Mouse (Mus musculus) thymus, adult 2 months (tissue): Measurements from ENCODE around the gene Gm49358. TPM values are rescaled to one million over a fixed set of nuclear protein-coding genes. Genes with fewer than 3 reads are reported as not detected.

Source experiments
- DNase-seq: peaks from one replicate; pipeline ENCODE4 v3.0.0; 2021
- H3K27ac ChIP-seq: fragments of 200-500 bp; 2 replicates; pipeline ENCODE4 v1.5.1; 2012; ENCODE audit warnings: low read length, control low read depth; ENCODE audit not compliant: control insufficient read depth, insufficient read depth
- H3K27me3 ChIP-seq: fragments of 200-500 bp; 2 replicates; pipeline ENCODE4 v1.6.1; 2012; ENCODE audit warnings: mild to moderate bottlenecking, low read length, moderate library complexity, mixed read lengths; ENCODE audit not compliant: control insufficient read depth, insufficient read depth
- H3K36me3 ChIP-seq: fragments of 200-500 bp; 2 replicates; pipeline ENCODE4 v1.6.1; 2012; ENCODE audit warnings: mild to moderate bottlenecking, low read length, moderate library complexity; ENCODE audit not compliant: control insufficient read depth, insufficient read depth
- H3K4me1 ChIP-seq: fragments of 200-500 bp; replicated peaks from 2 replicates; pipeline ENCODE4 v1.6.1; 2012; ENCODE audit warnings: low read length; ENCODE audit not compliant: control insufficient read depth, insufficient read depth
- H3K4me3 ChIP-seq: fragments of 200-500 bp; 2 replicates; pipeline ENCODE4 v1.5.1; 2012; ENCODE audit warnings: mild to moderate bottlenecking, low read length, control low read depth, moderate library complexity; ENCODE audit not compliant: control insufficient read depth, insufficient read depth
- CTCF ChIP-seq: fragments of 200-500 bp; IDR thresholded peaks from 2 replicates; pipeline ENCODE4 v1.5.1; 2012; ENCODE audit warnings: mild to moderate bottlenecking, control low read depth, low read length, moderate library complexity, borderline replicate concordance; ENCODE audit not compliant: control insufficient read depth, poor library complexity, insufficient read depth; ENCODE audit errors: extremely low read depth
- POLR2A ChIP-seq: fragments of 200-500 bp; IDR thresholded peaks from 2 replicates; pipeline ENCODE4 v1.6.1; 2012; ENCODE audit warnings: mild to moderate bottlenecking, low read length, control low read depth, moderate library complexity; ENCODE audit not compliant: control insufficient read depth, poor library complexity, insufficient read depth; ENCODE audit errors: extremely low read depth
- WGBS: fragments of 180-500 bp; shearing (Covaris S2); methylation state at CpG from one replicate; pipeline ENCODE4 v1.1.7; 2018; 5-methylcytosine and 5-hydroxymethylcytosine counted together
- polyA plus RNA-seq: library from polyadenylated mRNA; depleted of rRNA; stranded (reverse); fragments of >200 nt; gene quantifications from 2 replicates; pipeline ENCODE4 v1.2.3, GENCODE M21; 2012

Gm49358 gene
- polyA plus RNA-seq, 1 experiment, result not detected

- Histone ChIP-seq H3K4me1 (peaks cover 13% of the 10 kb centered on the region), H3K27me3 (no peaks in the 10 kb centered on the region), H3K4me3 (no peak overlapping the region), H3K36me3 (no peaks in the 10 kb centered on the region), H3K27ac (no peak overlapping the region)
- 93% methylated on average over 9 of the region's 9 CpGs for WGBS
- TF ChIP-seq CTCF, result no peak
- TF ChIP-seq POLR2A, result no peak
- no peak for DNase-seq
Measured at GRCm38 (mm10) chr10:86776281-86776680, 12.5 kb downstream of the Gm49358 start.

GRCm38 (mm10) chr10:86777614-86778319 lies 14.0 kb downstream of the Gm49358 start:
- no peak for TF ChIP-seq POLR2A
- TF ChIP-seq CTCF, result no peak
- Histone ChIP-seq H3K4me3 (peak overlapping the region; percentile 57), H3K27me3 (no peaks in the 10 kb centered on the region), H3K4me1 (peaks cover 15% of the 10 kb centered on the region), H3K36me3 (no peaks in the 10 kb centered on the region), H3K27ac (no peak overlapping the region)
- peak; percentile 23 for DNase-seq
- 69% methylated on average over 19 of the region's 19 CpGs for WGBS

GRCm38 (mm10) chr10:86778398-86779116 lies 14.8 kb downstream of the Gm49358 start, which contains the start of gene Nt5dc3:
Gene Nt5dc3 (plus strand): TSS chr10:86779005.
- Histone ChIP-seq H3K4me3 (peak within 1 kb of the TSS; percentile 57), H3K36me3 (no peaks in the 10 kb centered on the region), H3K4me1 (peaks cover 17% of the 10 kb centered on the region), H3K27me3 (no peaks in the 10 kb centered on the region), H3K27ac (peak within 1 kb of the TSS; percentile 31; the same call in 1 of the 2 replicates)
- under 1% methylated on average over 44 of the region's 44 CpGs for WGBS
- peak; percentile 35; the same call in 1 of the 2 replicates for TF ChIP-seq CTCF
- peak; percentile 89 for TF ChIP-seq POLR2A
- peak; percentile 95 for DNase-seq

GRCm38 (mm10) chr10:86779117-86779755 lies 15.5 kb downstream of the Gm49358 start:
- Histone ChIP-seq H3K36me3 (no peaks in the 10 kb centered on the region), H3K27ac (no peak overlapping the region), H3K4me1 (peaks cover 17% of the 10 kb centered on the region), H3K27me3 (no peaks in the 10 kb centered on the region), H3K4me3 (peak overlapping the region; percentile 53)
- DNase-seq, result peak; percentile 34
- under 1% methylated on average over 58 of the region's 58 CpGs for WGBS
- TF ChIP-seq CTCF (0 out of 2 replicates have a peak, but pooled peaks have one; percentile 14), POLR2A (no peak)

- H3K36me3 ChIP-seq, result no peaks in the 10 kb centered on the region
- no peak for TF ChIP-seq POLR2A
- TF ChIP-seq CTCF, result no peak
Measured at GRCm38 (mm10) chr10:86779816-86780500, 16.2 kb downstream of the Gm49358 start.

GRCm38 (mm10) chr10:86781641-86782040 lies 17.9 kb downstream of the Gm49358 start:
- Histone ChIP-seq H3K27me3 (no peaks in the 10 kb centered on the region), H3K4me3 (no peak overlapping the region), H3K36me3 (no peaks in the 10 kb centered on the region), H3K4me1 (peaks cover 17% of the 10 kb centered on the region), H3K27ac (no peak overlapping the region)
- 93% methylated on average over 5 of the region's 5 CpGs for WGBS
- DNase-seq, result no peak
- TF ChIP-seq POLR2A (no peak), CTCF (no peak)

More at GRCm38 (mm10) chr10:86779816-86780500, 16.2 kb downstream of the Gm49358 start:
- Histone ChIP-seq H3K4me3 (peak overlapping the region; percentile 53), H3K27me3 (no peaks in the 10 kb centered on the region), H3K4me1 (peaks cover 17% of the 10 kb centered on the region), H3K27ac (no peak overlapping the region)
- no peak for DNase-seq
- WGBS, result 37% methylated on average over 12 of the region's 12 CpGs
